Mouse (Mus musculus) kidney, embryonic 15.5 days (tissue): ENCODE data around the gene Tspan5. TPM values are rescaled to one million over a fixed set of nuclear protein-coding genes. Genes with fewer than 3 reads are reported as not detected.

Experiments
- ATAC-seq: fragments of 200-750 bp; cut with Nextera tagmentation; replicated peaks from 2 replicates; pipeline ENCODE4 v1.8.0; 2017; ENCODE audit warnings: moderate TSS enrichment; ENCODE audit not compliant: low FRiP score
- H3K27ac ChIP-seq: fragments of 300-500 bp; sonication (generic); 2 replicates; pipeline ENCODE4 v1.5.1; 2015; ENCODE audit warnings: mild to moderate bottlenecking, inconsistent platforms
- H3K27me3 ChIP-seq: fragments of 300-500 bp; sonication (generic); 2 replicates; pipeline ENCODE4 v1.6.1; 2015; ENCODE audit warnings: inconsistent platforms
- H3K36me3 ChIP-seq: fragments of 300-500 bp; sonication (generic); 2 replicates; pipeline ENCODE4 v1.6.1; 2015; ENCODE audit warnings: inconsistent platforms
- H3K4me1 ChIP-seq: fragments of 300-500 bp; sonication (generic); 2 replicates; pipeline ENCODE4 v1.6.1; 2015; ENCODE audit warnings: inconsistent platforms
- H3K4me2 ChIP-seq: fragments of 300-500 bp; sonication (generic); 2 replicates; pipeline ENCODE4 v1.6.1; 2015; ENCODE audit warnings: moderate library complexity, mild to moderate bottlenecking, inconsistent platforms
- H3K4me3 ChIP-seq: fragments of 300-500 bp; sonication (generic); replicated peaks from 2 replicates; pipeline ENCODE4 v1.5.1; 2015; ENCODE audit warnings: mild to moderate bottlenecking, inconsistent platforms
- H3K9ac ChIP-seq: fragments of 300-500 bp; sonication (generic); 2 replicates; pipeline ENCODE4 v1.6.1; 2015; ENCODE audit warnings: mild to moderate bottlenecking, inconsistent platforms
- H3K9me3 ChIP-seq: fragments of 300-500 bp; sonication (generic); replicated peaks from 2 replicates; pipeline ENCODE4 v1.6.1; 2016; ENCODE audit warnings: inconsistent platforms
- WGBS: fragments of 180-500 bp; shearing (Covaris S2); methylation state at CpG from one replicate; pipeline ENCODE4 v1.1.7; 2015; ENCODE audit warnings: mixed read lengths; 5-methylcytosine and 5-hydroxymethylcytosine counted together
- polyA plus RNA-seq: library from polyadenylated mRNA; unstranded; fragments of >200 nt; fragmentation: Nextera tagmentation; extraction: Ambion mirVana; gene quantifications from 2 replicates; pipeline ENCODE4 v1.2.1, GENCODE M21; 2015

Tspan5 gene
- polyA plus RNA-seq, 1 experiment from 2014 or later: 26.3 TPM

GRCm38 (mm10) chr3:138745091-138745490 lies 3.1 kb downstream of the Tspan5 start:
- ATAC-seq: no peak
- Histone ChIP-seq H3K9ac (no peak overlapping the region), H3K9me3 (no peaks in the 10 kb centered on the region), H3K4me3 (no peak overlapping the region), H3K27me3 (peaks cover 10% of the 10 kb centered on the region; the same call in 1 of the 2 replicates), H3K27ac (no peak overlapping the region), H3K36me3 (no peaks in the 10 kb centered on the region), H3K4me2 (no peak overlapping the region), H3K4me1 (peaks cover 37% of the 10 kb centered on the region)
- 83% methylated on average over 11 of the region's 11 CpGs for WGBS

- Histone ChIP-seq H3K9ac (no peak overlapping the region), H3K36me3 (no peaks in the 10 kb centered on the region), H3K4me2 (no peak overlapping the region), H3K27ac (no peak overlapping the region), H3K9me3 (no peaks in the 10 kb centered on the region), H3K4me1 (peaks cover 37% of the 10 kb centered on the region), H3K4me3 (no peak overlapping the region), H3K27me3 (peaks cover 9% of the 10 kb centered on the region; the same call in 1 of the 2 replicates)
- ATAC-seq: no peak
- 52% methylated on average over 4 of the region's 4 CpGs for WGBS
Measured at GRCm38 (mm10) chr3:138745596-138745995, 3.6 kb downstream of the Tspan5 start.

DNA sequence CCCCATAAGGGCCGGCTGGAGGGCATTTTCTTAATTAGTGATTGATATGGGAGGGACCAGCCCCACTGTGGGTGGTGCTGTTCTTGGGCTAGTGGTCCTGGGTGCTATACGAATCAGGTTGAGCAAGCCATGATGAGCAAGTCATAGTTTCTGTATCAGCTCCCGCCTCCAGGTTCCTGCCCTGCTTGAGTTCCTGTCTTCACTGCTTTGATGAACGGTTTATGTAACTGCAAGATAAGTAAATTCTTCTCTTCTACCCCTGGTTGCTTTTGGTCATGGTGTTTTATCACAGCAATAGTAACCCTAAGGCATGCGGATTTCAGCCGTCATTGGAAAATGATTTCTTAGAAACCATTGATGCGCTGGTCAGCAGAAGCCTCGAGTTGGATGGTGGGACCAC lies 4.6 kb downstream of the Tspan5 start:
- WGBS: 90% methylated on average over 8 of the region's 8 CpGs
- H3K27me3 ChIP-seq: no peaks in the 10 kb centered on the region
- no peak overlapping the region for H3K4me2 ChIP-seq
- no peaks in the 10 kb centered on the region for H3K36me3 ChIP-seq
- peaks cover 33% of the 10 kb centered on the region for H3K4me1 ChIP-seq
- no peak overlapping the region for H3K4me3 ChIP-seq
- ATAC-seq: no peak
- H3K9me3 ChIP-seq: no peaks in the 10 kb centered on the region
- no peak overlapping the region for H3K27ac ChIP-seq
- H3K9ac ChIP-seq: no peak overlapping the region

- Histone ChIP-seq H3K9ac (no peak overlapping the region), H3K4me3 (no peak overlapping the region), H3K27ac (no peak overlapping the region), H3K4me1 (peaks cover 33% of the 10 kb centered on the region), H3K36me3 (no peaks in the 10 kb centered on the region), H3K9me3 (no peaks in the 10 kb centered on the region), H3K27me3 (no peaks in the 10 kb centered on the region), H3K4me2 (no peak overlapping the region)
- no peak for ATAC-seq
- 84% methylated on average over 5 of the region's 5 CpGs for WGBS
Measured at GRCm38 (mm10) chr3:138747035-138747434, 5.0 kb downstream of the Tspan5 start.

- no peak overlapping the region for H3K9ac ChIP-seq
- H3K4me1 ChIP-seq: peaks cover 39% of the 10 kb centered on the region
- no peak overlapping the region for H3K27ac ChIP-seq
- no peak overlapping the region for H3K4me3 ChIP-seq
- ATAC-seq: no peak
- no peaks in the 10 kb centered on the region for H3K9me3 ChIP-seq
- 96% methylated on average over 5 of the region's 5 CpGs for WGBS
- H3K27me3 ChIP-seq: no peaks in the 10 kb centered on the region
- H3K4me2 ChIP-seq: no peak overlapping the region
- H3K36me3 ChIP-seq: no peaks in the 10 kb centered on the region
Measured at GRCm38 (mm10) chr3:138747985-138748384, 6.0 kb downstream of the Tspan5 start.

DNA sequence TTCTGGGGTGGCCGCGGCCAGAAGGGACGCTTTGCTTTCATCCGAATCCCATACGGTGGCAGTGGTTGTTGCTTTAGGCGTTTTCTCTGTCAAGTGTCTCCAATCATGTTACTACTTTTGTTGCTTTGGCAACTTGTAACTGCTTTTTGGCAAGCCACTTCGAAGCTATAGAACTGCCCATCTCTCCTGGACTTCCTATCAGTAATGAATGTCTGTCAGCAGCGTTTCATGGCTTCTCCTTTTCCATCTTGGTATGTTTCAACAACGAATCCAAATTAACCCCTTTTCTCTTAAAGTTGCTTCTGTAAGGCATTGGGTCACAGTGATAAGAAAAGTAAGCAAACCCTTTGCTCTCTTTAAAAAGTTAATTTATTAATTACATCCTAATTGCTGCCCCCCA lies 7.7 kb downstream of the Tspan5 start:
- Histone ChIP-seq H3K4me1 (peaks cover 32% of the 10 kb centered on the region), H3K9me3 (no peaks in the 10 kb centered on the region), H3K27ac (no peak overlapping the region), H3K9ac (no peak overlapping the region), H3K4me2 (no peak overlapping the region), H3K4me3 (no peak overlapping the region), H3K27me3 (no peaks in the 10 kb centered on the region), H3K36me3 (no peaks in the 10 kb centered on the region)
- ATAC-seq: no peak
- WGBS: 73% methylated on average over 9 of the region's 9 CpGs

DNA sequence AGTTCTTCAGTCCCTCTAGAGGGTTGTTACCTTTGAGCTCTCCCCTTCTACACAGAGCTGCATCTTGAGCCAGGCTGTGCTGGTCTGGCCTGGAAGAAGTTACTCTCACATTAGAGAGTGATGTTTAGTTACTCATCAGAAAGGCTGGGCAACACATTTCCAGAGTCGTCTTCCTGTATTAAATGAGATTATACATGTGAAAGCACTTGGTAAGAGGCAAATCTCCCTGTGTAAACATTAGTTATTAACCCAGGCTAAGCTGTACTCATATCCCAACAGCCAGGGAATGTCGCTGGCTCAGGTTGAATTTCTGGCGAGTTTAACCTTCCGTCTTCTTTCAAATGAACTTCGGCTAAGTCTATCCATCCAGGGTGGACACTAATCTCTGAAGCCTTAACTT lies 9.3 kb downstream of the Tspan5 start:
- H3K4me2 ChIP-seq: no peak overlapping the region
- H3K4me1 ChIP-seq: peaks cover 21% of the 10 kb centered on the region
- H3K27me3 ChIP-seq: no peaks in the 10 kb centered on the region
- H3K27ac ChIP-seq: no peak overlapping the region
- no peak overlapping the region for H3K9ac ChIP-seq
- no peaks in the 10 kb centered on the region for H3K36me3 ChIP-seq
- H3K9me3 ChIP-seq: no peaks in the 10 kb centered on the region
- WGBS: 76% methylated on average over 5 of the region's 5 CpGs
- H3K4me3 ChIP-seq: no peak overlapping the region
- ATAC-seq: no peak

- Histone ChIP-seq H3K9me3 (no peaks in the 10 kb centered on the region), H3K4me3 (no peak overlapping the region), H3K27ac (no peak overlapping the region), H3K27me3 (no peaks in the 10 kb centered on the region), H3K9ac (no peak overlapping the region), H3K4me2 (no peak overlapping the region), H3K4me1 (peaks cover 16% of the 10 kb centered on the region), H3K36me3 (no peaks in the 10 kb centered on the region)
- WGBS: 53% methylated on average over 5 of the region's 5 CpGs
- 0 out of 2 replicates have a peak, but pooled peaks have one; percentile 24 for ATAC-seq
Measured at GRCm38 (mm10) chr3:138752056-138752455, 10.1 kb downstream of the Tspan5 start.

DNA sequence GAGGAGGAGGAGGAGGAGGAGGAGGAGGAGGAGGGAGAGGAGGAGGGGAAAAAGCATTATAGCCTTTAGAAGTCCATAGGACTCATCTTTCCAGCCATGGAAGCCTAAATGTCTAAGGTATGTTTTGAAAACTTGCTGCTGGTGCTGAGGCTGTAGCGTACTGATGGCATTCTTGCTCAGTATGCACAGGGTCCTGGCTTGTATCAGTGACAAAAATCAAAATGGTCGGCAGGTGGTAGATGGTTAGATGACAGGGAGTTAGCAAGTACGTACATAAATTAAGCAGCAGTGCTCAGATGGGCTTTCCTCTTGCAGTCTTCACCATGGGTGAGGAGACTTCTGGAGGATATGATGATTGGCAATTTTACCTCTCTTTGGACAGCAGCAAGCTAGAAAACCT lies 10.8 kb downstream of the Tspan5 start:
- H3K27me3 ChIP-seq: no peaks in the 10 kb centered on the region
- H3K27ac ChIP-seq: no peak overlapping the region
- no peaks in the 10 kb centered on the region for H3K9me3 ChIP-seq
- no peaks in the 10 kb centered on the region for H3K36me3 ChIP-seq
- no peak overlapping the region for H3K9ac ChIP-seq
- no peak overlapping the region for H3K4me3 ChIP-seq
- peaks cover 16% of the 10 kb centered on the region for H3K4me1 ChIP-seq
- 0 out of 2 replicates have a peak, but pooled peaks have one; percentile 27 for ATAC-seq
- 36% methylated on average over 3 of the region's 3 CpGs for WGBS
- H3K4me2 ChIP-seq: peak overlapping the region; percentile 25; the same call in 1 of the 2 replicates

GRCm38 (mm10) chr3:138753182-138753885 lies 11.3 kb downstream of the Tspan5 start:
- Histone ChIP-seq H3K27ac (0 out of 2 replicates have a peak overlapping the region, but pooled peaks have one; percentile 41), H3K4me2 (peak overlapping the region; percentile 25), H3K4me1 (peaks cover 16% of the 10 kb centered on the region), H3K27me3 (no peaks in the 10 kb centered on the region), H3K36me3 (no peaks in the 10 kb centered on the region), H3K9ac (no peak overlapping the region), H3K9me3 (no peaks in the 10 kb centered on the region), H3K4me3 (no peak overlapping the region)
- ATAC-seq: peak; percentile 62
- 14% methylated on average over 12 of the region's 12 CpGs for WGBS

DNA sequence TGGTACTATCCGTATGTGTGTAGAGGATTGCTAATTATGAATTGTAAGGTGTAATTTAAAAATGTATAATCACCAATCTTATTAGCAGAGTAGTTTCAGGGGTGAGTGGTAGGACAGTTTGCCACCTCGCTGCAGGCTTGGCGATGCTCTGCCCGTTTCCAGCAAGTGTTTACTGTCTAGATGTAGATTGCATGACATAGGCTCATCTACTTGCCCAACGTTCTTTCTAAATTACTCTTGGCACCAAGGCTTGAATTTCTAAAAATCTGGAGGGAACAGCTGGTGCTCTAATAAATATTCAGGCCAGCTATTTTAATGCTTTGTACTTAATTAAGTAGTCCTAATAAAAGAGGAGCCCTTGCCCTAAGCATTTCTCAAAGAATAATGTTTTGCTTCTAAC lies 12.3 kb downstream of the Tspan5 start:
- Histone ChIP-seq H3K36me3 (no peaks in the 10 kb centered on the region), H3K4me2 (no peak overlapping the region), H3K9me3 (no peaks in the 10 kb centered on the region), H3K9ac (no peak overlapping the region), H3K27me3 (no peaks in the 10 kb centered on the region), H3K4me1 (peaks cover 16% of the 10 kb centered on the region), H3K27ac (no peak overlapping the region), H3K4me3 (no peak overlapping the region)
- ATAC-seq: no peak
- WGBS: 85% methylated on average over 5 of the region's 5 CpGs

- 94% methylated on average over 2 of the region's 2 CpGs for WGBS
- H3K9me3 ChIP-seq: no peaks in the 10 kb centered on the region
- no peak for ATAC-seq
Measured at GRCm38 (mm10) chr3:138757283-138757682, 15.3 kb downstream of the Tspan5 start.

More at GRCm38 (mm10) chr3:138757283-138757682, 15.3 kb downstream of the Tspan5 start:
- Histone ChIP-seq H3K36me3 (no peaks in the 10 kb centered on the region), H3K4me1 (peaks cover 26% of the 10 kb centered on the region), H3K4me3 (no peak overlapping the region), H3K9ac (no peak overlapping the region), H3K4me2 (no peak overlapping the region), H3K27ac (no peak overlapping the region), H3K27me3 (no peaks in the 10 kb centered on the region)
